Mouse (Mus musculus): Measurements from ENCODE around the gene 4930480E11Rik. TPM values are rescaled to one million over a fixed set of nuclear protein-coding genes. Genes with fewer than 3 reads are reported as not detected.
"Not testable (repeated sequence)": the region's sequence is repeated elsewhere in the genome, so short reads cannot be mapped to it uniquely, and the experiment has no call there.

Gene 4930480E11Rik
- not detected for total RNA-seq (2021)
- long read RNA-seq, experiment 1: 0 reads
- long read RNA-seq, experiment 2: 0 reads

- DNase-seq: no peak
These were observed at the start of gene 4930480E11Rik for GRCm38 (mm10) chrX:78369343-78369742. Gene 4930480E11Rik, plus strand, starts transcription at chrX:78369643.

GRCm38 (mm10) chrX:78403346-78403745 is 33.9 kb downstream of the 4930480E11Rik start:
- DNase-seq: not testable (repeated sequence)

Other genes starting within 250 kb of the 4930480E11Rik start
- not detected for gene Gm5938, start 244.2 kb upstream of the 4930480E11Rik start, total RNA-seq (2021)
- not detected for gene Obp1b, start 182.9 kb upstream of the 4930480E11Rik start, total RNA-seq (2021)
- not detected for gene Gm14743, start 123.7 kb upstream of the 4930480E11Rik start, total RNA-seq (2021)
- gene Prrg1, start 214.3 kb downstream of the 4930480E11Rik start, total RNA-seq (2021): 10 to 100 TPM in 1 of 2 experiments, 1 to 10 TPM in 1; 7.5 to 10.8 TPM

All from heart, adult 18-20 months (tissue).